Mouse (Mus musculus) kidney, postnatal 36 days (tissue): ENCODE measurements around the gene Crb2.

Source experiments
- DNase-seq, 2 experiments: peaks; one replicate each; pipeline ENCODE4 v3.0.0; 2021 to 2022; ENCODE audit warnings: mixed read lengths in 2 of 2

Gene Crb2

DNA sequence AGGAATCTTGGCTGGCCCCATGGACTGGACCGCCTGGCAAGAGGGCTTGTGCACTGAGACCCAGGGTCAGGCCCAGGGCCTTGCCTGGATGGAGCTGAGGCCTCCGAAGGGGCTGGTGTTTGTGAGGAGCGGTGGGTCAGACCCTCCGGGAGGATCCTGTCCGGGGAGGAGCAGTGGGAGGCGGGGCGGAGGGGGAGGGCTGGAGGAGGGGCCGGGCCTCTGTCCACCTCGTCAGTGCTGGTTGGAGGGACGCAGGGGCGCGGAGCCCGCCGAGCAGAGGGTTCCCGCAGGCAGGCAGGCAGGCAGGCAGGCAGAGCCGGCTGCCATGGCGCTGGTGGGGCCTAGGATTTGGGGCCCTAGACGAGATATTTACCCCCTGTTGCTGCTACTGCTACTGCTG lies at the start of gene Crb2:
TSS of gene Crb2 (plus strand) at position 234 of the 400 bp plus-strand sequence.
- no peak for DNase-seq

DNA sequence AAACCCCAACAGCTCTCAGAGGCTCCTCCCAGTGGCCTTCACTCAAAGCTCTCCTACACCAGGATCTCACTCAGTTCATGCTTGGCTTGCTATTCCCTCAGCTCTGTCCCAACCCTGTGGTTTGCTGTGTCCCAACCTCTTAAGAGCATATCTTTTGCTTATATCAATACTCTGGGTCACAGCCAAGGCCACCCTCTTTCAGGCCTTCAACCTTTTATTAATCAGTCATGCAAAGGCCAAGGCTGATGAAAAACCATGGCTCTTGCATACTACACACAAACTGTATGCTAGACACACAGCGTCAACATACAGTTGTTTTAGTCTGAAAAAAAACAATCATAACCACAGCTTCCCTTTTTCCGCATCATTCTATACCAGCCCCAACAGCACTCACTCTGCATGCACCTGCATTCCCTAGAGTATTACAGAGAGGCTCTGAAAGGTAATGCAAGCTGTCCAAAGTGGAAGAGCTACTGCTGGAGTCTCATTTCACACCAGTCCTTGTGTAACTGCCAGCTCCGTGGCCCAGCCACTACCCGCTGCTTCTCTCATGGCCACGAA lies 44.7 kb upstream of the Crb2 start:
- DNase-seq = peak in 1 of 2 experiments; percentile 23

DNA sequence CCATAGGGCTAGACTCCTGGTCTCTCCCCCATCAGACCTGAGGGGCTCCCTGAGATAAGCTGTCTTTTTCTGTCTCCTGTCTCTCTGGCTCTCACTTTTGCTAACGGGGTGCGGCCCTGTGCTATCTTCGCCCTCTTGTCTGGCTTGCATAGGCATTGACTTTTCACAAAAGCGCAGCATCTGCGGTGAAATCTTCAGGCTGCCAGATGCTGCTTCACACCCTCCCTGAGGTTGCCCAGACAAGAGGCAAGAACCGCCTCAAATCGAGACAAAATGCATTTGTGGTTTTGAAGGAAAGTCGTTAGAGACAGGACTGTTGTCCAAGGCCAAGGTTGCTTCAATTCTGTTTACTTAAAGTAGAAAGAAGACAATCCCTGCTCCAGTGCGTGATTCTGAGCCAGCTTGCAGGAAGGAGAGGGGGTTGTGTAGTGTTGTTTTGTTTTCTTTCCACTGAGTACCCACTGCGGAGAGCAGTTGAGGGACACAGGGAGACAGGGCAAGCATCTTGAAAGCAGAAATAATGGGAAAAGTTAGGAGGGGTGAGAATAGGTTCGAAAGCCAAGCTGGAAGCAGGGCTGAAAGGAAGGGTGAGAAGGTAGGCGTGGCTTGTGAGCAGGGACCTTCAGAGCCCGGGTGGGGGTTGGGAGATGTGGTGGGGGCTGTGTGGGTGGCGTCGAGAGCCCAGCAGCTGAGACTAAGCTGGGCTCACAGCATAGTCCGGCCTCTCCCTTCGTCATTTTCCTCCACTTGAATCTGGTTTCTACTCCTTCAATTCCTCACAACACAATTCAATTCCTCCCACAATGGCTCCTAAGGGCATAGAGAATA lies 40.9 kb upstream of the Crb2 start:
- no peak for DNase-seq

DNA sequence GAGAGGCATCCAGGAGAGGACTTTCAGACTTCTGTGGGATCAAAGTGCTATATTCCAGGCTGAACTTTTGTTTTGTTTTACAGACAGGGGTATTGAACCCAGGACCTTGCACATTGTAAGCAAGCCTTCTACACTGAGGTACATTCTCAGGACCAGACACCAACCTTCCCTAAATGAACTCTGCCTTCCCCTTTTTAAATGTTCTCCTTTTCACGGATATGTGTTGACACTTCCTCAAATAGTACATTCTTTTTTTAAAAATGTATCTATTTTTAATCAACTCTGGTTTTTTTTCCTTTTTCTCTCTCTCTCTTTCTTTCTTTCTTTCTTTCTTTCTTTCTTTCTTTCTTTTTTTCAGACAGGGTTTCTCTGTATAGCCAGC lies 40.3 kb upstream of the Crb2 start:
- DNase-seq = no peak

GRCm38 (mm10) chr2:37741806-37742554 lies 34.1 kb upstream of the Crb2 start:
- DNase-seq = peak in 1 of 2 experiments; percentile 42

DNA sequence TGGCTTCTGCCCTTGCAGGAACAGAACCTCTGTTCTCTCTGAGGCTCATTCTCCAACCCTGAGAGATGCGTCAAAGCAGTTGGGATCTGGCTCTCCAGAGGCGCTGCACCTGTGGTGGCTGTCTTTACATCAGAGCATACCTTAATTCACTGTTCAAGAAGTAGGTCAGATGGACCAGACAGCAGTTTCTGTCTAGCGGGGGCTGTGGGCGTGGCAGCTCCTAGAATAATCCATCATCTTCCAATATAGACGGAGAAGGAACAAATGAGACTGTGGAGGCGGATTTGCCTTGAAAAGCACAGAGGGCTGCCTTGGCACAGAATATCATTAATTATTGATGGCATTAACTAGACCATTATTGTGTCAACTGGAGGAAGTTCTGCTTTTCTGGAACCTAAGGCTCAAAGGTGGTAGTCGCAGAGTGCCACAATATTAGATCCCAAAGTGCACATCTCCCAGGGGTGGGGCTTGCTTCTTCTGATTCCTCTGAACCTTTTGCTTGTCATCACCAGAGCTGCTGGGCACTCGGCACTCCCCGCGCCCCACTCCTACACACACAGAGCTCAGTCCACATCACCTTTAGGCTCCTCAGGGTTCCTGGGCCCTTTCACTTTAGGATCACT lies 31.2 kb upstream of the Crb2 start:
- DNase-seq = peak; percentile 21 to 28

GRCm38 (mm10) chr2:37746293-37747049 lies 29.6 kb upstream of the Crb2 start:
- DNase-seq = peak; percentile 17 to 33

DNA sequence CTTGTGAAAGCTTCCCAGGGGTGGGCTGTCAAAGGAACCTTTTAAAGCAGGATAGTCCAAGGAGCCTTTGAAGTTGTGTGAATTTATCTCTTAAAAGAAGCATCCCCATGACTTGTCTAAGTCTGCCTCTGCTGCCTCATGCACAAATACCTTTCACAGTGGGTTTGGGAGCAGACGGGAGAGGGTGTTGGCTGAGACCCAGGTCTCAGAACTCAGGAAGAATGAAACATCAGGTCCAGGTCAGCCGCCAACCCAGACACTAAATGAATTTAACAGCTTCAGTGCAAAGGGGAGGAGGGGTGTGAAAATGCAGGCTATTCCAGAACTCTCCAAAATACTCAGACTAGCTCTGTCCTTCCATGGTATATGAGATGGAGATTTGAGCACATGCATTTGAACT lies 28.1 kb upstream of the Crb2 start:
- no peak for DNase-seq

GRCm38 (mm10) chr2:37748442-37749066 lies 27.5 kb upstream of the Crb2 start:
- peak; percentile 18 to 57 for DNase-seq

DNA sequence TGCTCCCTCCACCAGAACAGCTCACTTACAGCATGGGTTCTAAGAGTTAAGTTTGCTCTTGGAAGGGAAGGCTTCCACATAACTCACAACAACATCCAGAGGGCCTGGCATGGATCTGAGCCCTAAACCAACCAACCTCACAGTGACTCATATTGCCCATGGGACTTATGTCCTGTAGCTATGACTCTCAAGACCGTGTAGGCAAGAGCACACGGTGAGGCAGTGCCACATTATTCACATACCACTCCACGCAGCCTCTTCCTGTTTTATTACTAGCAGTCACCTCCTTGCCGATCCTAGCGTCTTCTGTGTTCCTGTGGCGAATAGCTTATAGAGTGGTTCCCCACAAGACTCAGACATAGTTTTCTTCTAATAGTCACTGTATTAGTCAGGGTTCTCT lies 26.7 kb upstream of the Crb2 start:
- no peak for DNase-seq

- no peak for DNase-seq
Observed at GRCm38 (mm10) chr2:37751114-37751513, 24.9 kb upstream of the Crb2 start.

DNA sequence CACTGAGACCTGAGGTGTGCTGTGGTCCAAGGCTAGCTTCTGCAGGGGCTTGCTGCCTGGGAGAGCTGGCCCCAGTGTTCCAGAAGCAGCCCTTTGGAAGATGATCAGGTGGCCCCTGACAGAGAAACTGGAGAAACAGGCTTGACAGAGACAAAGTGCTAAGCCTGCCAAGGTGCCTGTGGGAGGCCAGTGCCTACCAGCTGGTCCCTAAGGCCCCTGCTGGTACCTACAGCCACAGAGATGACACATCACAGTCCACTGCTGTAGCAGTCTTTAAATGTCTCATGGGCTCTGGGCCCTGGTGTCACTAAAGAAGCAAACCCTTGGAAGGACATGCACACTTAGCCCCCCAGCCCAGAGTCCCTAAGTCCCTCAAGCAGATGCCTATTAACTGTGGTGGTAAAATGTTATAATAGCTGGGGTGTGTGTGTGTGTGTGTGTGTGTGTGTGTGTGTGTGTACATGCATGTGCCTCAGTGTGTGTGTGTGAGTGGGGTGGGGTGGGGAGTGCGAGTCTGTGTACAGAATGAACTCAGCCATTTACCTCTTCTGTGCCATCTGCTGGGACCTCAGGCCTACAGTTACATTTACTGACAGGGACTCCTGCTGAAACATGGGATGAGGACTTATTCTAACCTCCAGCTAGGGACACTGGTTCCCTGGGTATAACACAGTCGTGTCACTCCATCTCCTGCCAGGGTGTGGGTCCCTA lies 19.7 kb upstream of the Crb2 start:
- no peak for DNase-seq

GRCm38 (mm10) chr2:37757016-37757415 lies 19.0 kb upstream of the Crb2 start:
- no peak for DNase-seq

DNA sequence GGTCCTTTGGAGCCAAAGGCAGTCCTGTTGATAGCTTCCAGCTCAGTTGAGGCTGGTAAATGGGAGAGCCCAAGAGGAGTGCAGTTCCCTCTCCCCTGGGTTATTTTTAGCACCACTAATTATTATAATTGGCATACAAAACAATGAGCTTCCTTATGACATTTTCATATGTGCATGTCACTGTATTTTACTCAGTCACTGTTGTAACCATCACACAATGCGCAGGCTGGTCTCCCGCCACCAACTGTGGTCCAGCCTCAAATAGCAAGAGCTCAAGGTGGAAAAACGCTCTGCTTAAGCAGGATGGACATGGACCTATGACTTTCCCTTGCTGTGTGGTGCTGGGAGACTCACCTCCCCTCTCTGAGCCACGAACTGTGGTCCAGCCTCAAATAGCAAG lies 18.3 kb upstream of the Crb2 start:
- DNase-seq = no peak

DNA sequence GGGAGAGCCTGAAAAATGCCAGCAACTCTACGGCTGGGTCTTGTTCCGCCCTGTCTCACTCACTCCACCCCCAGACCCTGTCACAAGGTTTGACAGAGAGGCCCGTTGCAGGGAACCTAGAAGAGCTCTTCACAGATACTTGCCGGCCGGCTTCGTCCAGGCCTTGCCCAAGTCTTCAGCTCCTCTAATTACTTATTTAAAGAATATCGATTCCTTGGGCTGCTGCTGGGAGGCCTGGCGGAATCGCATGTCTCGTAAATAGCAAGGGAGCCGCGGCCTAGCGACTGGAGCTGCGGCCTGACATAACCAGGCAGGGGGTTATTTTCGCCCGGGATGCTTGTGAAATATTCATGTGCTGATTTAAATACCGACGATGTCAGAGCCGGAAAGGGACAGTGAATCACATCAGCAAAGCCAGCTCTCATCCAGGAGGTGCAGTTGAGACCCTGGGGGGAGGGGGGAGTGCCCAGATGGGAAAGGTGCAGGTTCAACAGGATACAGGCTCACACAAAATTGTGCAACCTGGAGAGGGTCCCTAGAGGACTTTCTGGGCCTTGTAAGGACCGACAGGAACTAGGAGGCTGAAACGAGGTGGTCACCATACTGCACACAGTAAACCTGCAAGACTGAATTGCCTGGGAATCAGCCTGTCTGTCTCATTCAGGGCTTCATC lies 17.6 kb upstream of the Crb2 start:
- DNase-seq = no peak

DNA sequence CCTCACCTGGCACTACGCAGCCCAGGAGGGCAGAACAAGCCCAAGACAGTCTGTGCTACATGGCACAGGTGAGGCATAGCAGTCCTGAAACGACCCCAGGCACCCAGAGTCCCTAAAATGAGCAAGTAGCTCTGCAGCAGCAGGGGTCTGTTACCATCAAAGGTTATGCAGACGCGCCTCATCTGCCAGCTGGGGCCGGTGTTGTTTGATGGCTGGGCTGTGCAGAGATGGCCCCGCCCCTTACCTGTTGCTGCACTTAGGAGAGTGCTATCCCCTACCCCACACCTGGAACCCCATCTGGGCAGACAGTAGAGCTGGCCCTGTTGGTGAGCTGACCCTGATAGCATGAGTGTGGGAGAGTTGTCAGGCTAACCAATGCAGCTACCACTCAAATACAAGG lies 15.4 kb upstream of the Crb2 start:
- no peak for DNase-seq

DNA sequence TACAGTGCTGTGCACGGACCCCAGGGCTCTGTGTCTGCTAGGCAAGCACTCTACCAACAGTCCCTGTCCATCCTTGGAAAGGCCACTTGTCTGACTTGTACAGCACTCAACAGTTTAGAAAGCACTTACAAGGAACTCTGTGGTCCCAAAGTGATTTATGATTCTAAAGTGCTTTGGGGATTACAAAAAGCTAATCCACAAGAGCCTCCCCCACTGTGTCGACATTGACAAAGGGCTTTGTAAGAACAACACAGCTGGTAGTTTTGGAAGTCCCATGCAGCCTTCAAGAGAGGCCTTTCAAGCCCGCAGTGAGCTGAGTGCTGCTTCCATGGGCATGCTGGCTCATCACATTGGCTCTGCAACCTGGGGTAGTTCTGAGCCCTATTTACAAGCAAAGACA lies 12.4 kb upstream of the Crb2 start:
- DNase-seq = no peak

- no peak for DNase-seq
Observed at GRCm38 (mm10) chr2:37764514-37764913, 11.5 kb upstream of the Crb2 start.

DNA sequence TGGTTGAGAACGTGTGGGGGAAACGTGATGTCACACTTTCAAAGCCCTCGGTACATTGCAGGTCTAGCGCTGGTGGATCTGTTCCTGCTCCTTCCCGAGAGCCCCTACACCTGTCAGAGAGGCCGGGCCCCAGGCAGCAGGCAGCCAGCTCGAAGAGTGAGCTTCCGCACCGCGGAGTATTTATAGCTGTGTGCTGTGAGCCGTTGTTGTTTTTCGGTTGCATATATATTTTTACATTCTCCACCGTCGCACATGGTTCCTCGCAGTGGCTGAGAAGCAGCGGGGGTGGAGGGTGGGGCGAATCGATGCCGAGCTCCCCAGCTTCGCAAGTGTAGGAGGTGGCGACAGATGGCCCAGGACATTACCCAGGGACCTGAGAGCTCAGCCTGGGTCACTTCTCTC lies 11.0 kb upstream of the Crb2 start:
- DNase-seq = no peak

DNA sequence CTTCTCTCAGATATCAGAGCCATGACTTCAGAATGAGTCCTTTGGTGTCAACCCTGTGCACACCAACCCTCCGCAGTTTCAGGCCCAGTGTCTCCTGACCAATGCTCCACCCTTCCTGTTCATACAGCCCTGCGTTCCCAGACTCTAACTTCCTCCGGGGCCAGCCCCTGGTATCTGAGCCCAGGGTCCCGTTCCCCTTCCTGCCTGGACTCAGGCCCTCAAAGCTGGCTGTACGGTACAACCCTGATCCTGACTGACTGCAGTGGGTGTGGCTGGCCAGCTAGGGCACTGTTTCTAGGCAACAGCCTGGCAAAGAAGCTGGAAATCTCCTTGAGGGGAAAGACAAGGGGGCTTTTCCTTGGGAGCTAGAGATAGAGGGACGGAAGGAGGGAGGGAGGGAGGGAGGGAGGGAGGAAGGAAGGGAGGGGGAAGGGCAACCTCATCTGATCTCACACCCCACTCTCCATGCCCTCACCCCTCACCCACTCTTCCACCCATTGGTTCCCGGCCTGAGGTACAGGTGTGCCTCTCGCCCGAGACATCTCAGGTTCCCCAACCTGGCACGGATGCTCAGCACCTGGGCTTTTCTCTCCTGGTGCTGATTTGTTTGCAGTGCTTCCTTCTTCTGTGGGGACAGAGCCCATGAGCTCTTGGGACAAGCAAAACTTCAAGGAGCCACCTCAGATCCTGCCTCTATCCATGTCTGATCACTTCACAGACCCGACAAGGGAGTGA lies 9.9 kb upstream of the Crb2 start:
- DNase-seq = no peak
